Mouse (Mus musculus): Measurements from ENCODE around the gene Rab1b. TPM values are rescaled to one million over a fixed set of nuclear protein-coding genes. Genes with fewer than 3 reads are reported as not detected.

Gene Rab1b
- total and polyA plus RNA-seq, 3 experiments: 47.6 to 195 (median 90.4) TPM

DNA sequence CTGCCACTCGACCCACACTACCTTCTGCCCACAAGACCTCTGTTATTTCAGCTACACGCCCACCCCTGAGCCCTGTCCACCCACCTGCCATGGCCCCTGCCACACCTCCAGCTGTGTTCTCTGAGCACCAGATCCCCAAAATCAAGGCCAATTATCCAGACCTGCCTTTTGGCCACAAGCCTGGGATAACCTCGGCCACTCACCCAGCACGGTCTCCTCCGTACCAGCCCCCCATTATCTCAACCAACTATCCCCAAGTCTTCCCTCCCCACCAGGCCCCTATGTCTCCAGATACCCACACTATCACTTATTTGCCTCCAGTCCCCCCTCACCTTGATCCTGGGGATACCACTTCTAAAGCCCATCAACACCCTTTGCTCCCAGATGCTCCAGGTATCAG lies 37.4 kb downstream of the Rab1b start:
- no peaks in the 10 kb centered on the region for H3K36me3 ChIP-seq (replicated peaks)
- ATAC-seq (ENCODE audit: extremely low read depth, insufficient number of reproducible peaks, low FRiP score, poor library complexity, severe bottlenecking) (no peak), DNase-seq (ENCODE audit: low spot score) (no peak)
- H3K27me3 ChIP-seq (ENCODE audit: insufficient read depth, low read length): peaks cover 44% of the 10 kb centered on the region
- no peaks in the 10 kb centered on the region for H3K9me3 ChIP-seq (replicated peaks)
- TF ChIP-seq POLR2AphosphoS5 (IDR thresholded peaks at IDR 0.05; ENCODE audit: insufficient replicate concordance, low read depth, low read length) (no peak), CTCF (IDR thresholded peaks at IDR 0.05; ENCODE audit: low read depth, low read length) (no peak), TAL1 (conservative IDR thresholded peaks at IDR 0.05; ENCODE audit: low read depth, low read length) (no peak), GATA1 (IDR thresholded peaks at IDR 0.05; ENCODE audit: borderline replicate concordance, low read length) (no peak)
- no peak overlapping the region for H3K4me3 ChIP-seq (ENCODE audit: low read depth, low read length)
- peaks cover 43% of the 10 kb centered on the region for H3K4me1 ChIP-seq (ENCODE audit: insufficient read depth, low read depth, low read length)

GRCm38 (mm10) chr19:5068570-5069234 lies 38.2 kb downstream of the Rab1b start:
- Histone ChIP-seq H3K9me3 (replicated peaks) (no peaks in the 10 kb centered on the region), H3K4me3 (ENCODE audit: low read depth, low read length) (peak overlapping the region; percentile 25; the same call in 1 of the 2 replicates), H3K4me1 (ENCODE audit: insufficient read depth, low read depth, low read length) (peaks cover 43% of the 10 kb centered on the region), H3K36me3 (replicated peaks) (no peaks in the 10 kb centered on the region), H3K27me3 (ENCODE audit: insufficient read depth, low read length) (peaks cover 38% of the 10 kb centered on the region)
- no peak for DNase-seq (ENCODE audit: low spot score)
- TF ChIP-seq GATA2 (IDR thresholded peaks at IDR 0.05; ENCODE audit: borderline replicate concordance, low read depth, low read length) (no peak), POLR2AphosphoS5 (IDR thresholded peaks at IDR 0.05; ENCODE audit: insufficient replicate concordance, low read depth, low read length) (no peak), TAL1 (conservative IDR thresholded peaks at IDR 0.05; ENCODE audit: low read depth, low read length) (no peak), GATA1 (IDR thresholded peaks at IDR 0.05; ENCODE audit: borderline replicate concordance, low read length) (no peak)
- no peak for ATAC-seq (ENCODE audit: extremely low read depth, insufficient number of reproducible peaks, low FRiP score, poor library complexity, severe bottlenecking)

- H3K36me3 ChIP-seq (replicated peaks): no peaks in the 10 kb centered on the region
- H3K27me3 ChIP-seq (ENCODE audit: insufficient read depth, low read length): peaks cover 38% of the 10 kb centered on the region
- H3K4me3 ChIP-seq (ENCODE audit: low read depth, low read length): peak within 1 kb of the TSS; percentile 25; the same call in 1 of the 2 replicates
- peak; percentile 51 for DNase-seq (ENCODE audit: low spot score)
- peaks cover 42% of the 10 kb centered on the region for H3K4me1 ChIP-seq (ENCODE audit: insufficient read depth, low read depth, low read length)
- no peak for ATAC-seq (ENCODE audit: extremely low read depth, insufficient number of reproducible peaks, low FRiP score, poor library complexity, severe bottlenecking)
- TF ChIP-seq CTCF (IDR thresholded peaks at IDR 0.05; ENCODE audit: low read depth, low read length) (no peak), GATA2 (IDR thresholded peaks at IDR 0.05; ENCODE audit: borderline replicate concordance, low read depth, low read length) (no peak), GATA1 (IDR thresholded peaks at IDR 0.05; ENCODE audit: borderline replicate concordance, low read length) (no peak), POLR2AphosphoS5 (IDR thresholded peaks at IDR 0.05; ENCODE audit: insufficient replicate concordance, low read depth, low read length) (no peak), TAL1 (conservative IDR thresholded peaks at IDR 0.05; ENCODE audit: low read depth, low read length) (no peak)
- H3K9me3 ChIP-seq (replicated peaks): no peaks in the 10 kb centered on the region
Observed at GRCm38 (mm10) chr19:5067867-5068569, 38.9 kb downstream of the Rab1b start, which contains the start of gene Cd248. Gene Cd248 (plus strand): TSS chr19:5068078.

DNA sequence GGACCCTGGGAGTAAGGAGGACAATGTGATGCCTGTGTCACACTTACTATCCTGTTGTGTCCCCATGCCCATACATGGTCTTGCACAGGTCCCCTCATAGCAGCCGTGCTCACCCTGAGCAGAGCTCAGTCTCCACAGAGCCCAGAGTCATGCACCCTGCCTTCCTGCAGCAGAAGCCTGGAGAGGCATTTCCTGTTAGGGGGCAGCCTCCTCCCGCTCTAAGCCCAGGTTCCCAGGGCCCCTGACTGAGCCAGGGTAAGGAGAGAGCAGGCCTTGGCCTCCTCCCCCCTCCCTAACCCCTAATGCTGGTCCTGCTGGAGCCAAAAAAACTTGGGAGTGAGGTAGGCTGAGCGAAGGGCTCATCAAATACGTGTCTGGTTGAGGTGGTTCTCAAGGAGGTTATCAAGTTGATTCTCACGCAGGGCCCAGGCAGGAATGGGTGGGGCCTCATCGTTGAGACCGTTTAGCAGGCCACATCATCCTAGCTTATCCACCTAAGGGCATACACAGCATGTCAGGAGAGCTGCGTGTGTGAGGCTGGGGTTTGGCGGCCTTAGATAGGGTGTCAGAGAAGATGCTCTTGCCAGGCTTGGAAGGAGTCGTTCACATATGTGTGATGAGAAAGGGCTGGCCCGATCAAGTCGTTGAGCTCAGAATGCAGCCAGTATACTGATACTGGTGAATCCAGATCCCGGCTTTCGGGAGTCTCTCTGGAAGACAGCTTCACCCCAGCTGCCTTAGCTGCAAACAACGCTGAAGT lies 39.7 kb downstream of the Rab1b start:
- no peak for DNase-seq (ENCODE audit: low spot score)
- H3K9me3 ChIP-seq (replicated peaks): no peaks in the 10 kb centered on the region
- no peak overlapping the region for H3K4me3 ChIP-seq (ENCODE audit: low read depth, low read length)
- no peaks in the 10 kb centered on the region for H3K36me3 ChIP-seq (replicated peaks)
- peaks cover 43% of the 10 kb centered on the region for H3K27me3 ChIP-seq (ENCODE audit: insufficient read depth, low read length)
- ATAC-seq (ENCODE audit: extremely low read depth, insufficient number of reproducible peaks, low FRiP score, poor library complexity, severe bottlenecking): no peak
- H3K4me1 ChIP-seq (ENCODE audit: insufficient read depth, low read depth, low read length): peaks cover 34% of the 10 kb centered on the region
- TF ChIP-seq GATA2 (IDR thresholded peaks at IDR 0.05; ENCODE audit: borderline replicate concordance, low read depth, low read length): no peak
- no peak for TF ChIP-seq POLR2AphosphoS5 (IDR thresholded peaks at IDR 0.05; ENCODE audit: insufficient replicate concordance, low read depth, low read length)
- no peak for TF ChIP-seq CTCF (IDR thresholded peaks at IDR 0.05; ENCODE audit: low read depth, low read length)
- TF ChIP-seq TAL1 (conservative IDR thresholded peaks at IDR 0.05; ENCODE audit: low read depth, low read length): no peak
- TF ChIP-seq GATA1 (IDR thresholded peaks at IDR 0.05; ENCODE audit: borderline replicate concordance, low read length): no peak

GRCm38 (mm10) chr19:5065104-5065503 lies 41.8 kb downstream of the Rab1b start:
- DNase-seq (ENCODE audit: low spot score) (no peak), ATAC-seq (ENCODE audit: extremely low read depth, insufficient number of reproducible peaks, low FRiP score, poor library complexity, severe bottlenecking) (no peak)
- Histone ChIP-seq H3K4me3 (ENCODE audit: low read depth, low read length) (no peak overlapping the region), H3K36me3 (replicated peaks) (no peaks in the 10 kb centered on the region), H3K27me3 (ENCODE audit: insufficient read depth, low read length) (peaks cover 39% of the 10 kb centered on the region), H3K4me1 (ENCODE audit: insufficient read depth, low read depth, low read length) (peaks cover 34% of the 10 kb centered on the region), H3K9me3 (replicated peaks) (no peaks in the 10 kb centered on the region)
- no peak for TF ChIP-seq GATA1 (IDR thresholded peaks at IDR 0.05; ENCODE audit: borderline replicate concordance, low read length)
- no peak for TF ChIP-seq TAL1 (conservative IDR thresholded peaks at IDR 0.05; ENCODE audit: low read depth, low read length)
- no peak for TF ChIP-seq POLR2AphosphoS5 (IDR thresholded peaks at IDR 0.05; ENCODE audit: insufficient replicate concordance, low read depth, low read length)
- no peak for TF ChIP-seq CTCF (IDR thresholded peaks at IDR 0.05; ENCODE audit: low read depth, low read length)
- TF ChIP-seq GATA2 (IDR thresholded peaks at IDR 0.05; ENCODE audit: borderline replicate concordance, low read depth, low read length): no peak

DNA sequence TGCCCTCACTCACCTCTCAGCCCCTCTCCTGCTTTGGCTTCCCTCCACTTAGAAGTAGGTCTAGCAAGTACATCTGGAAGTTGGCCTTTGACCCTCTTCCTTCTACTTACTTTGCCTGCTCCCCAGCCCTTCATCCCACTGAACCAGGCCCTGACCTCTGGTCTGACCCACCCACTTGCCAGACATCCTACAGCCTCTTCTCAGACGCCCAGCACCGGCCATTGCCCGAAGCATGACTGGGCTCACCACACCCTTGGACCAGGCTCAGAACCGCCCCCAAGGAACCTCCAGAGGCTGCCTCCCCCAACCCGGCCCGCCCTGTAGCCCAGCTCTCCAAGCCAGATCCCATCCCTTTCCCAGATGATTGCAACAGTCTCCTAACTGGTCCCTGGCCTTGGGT lies 44.4 kb downstream of the Rab1b start:
- no peaks in the 10 kb centered on the region for H3K36me3 ChIP-seq (replicated peaks)
- peaks cover 40% of the 10 kb centered on the region for H3K4me1 ChIP-seq (ENCODE audit: insufficient read depth, low read depth, low read length)
- ATAC-seq (ENCODE audit: extremely low read depth, insufficient number of reproducible peaks, low FRiP score, poor library complexity, severe bottlenecking) (no peak), DNase-seq (ENCODE audit: low spot score) (no peak)
- H3K4me3 ChIP-seq (ENCODE audit: low read depth, low read length): no peak overlapping the region
- no peaks in the 10 kb centered on the region for H3K9me3 ChIP-seq (replicated peaks)
- peaks cover 22% of the 10 kb centered on the region; the same call in 1 of the 2 replicates for H3K27me3 ChIP-seq (ENCODE audit: insufficient read depth, low read length)
- TF ChIP-seq TAL1 (conservative IDR thresholded peaks at IDR 0.05; ENCODE audit: low read depth, low read length) (no peak), POLR2AphosphoS5 (IDR thresholded peaks at IDR 0.05; ENCODE audit: insufficient replicate concordance, low read depth, low read length) (no peak), CTCF (IDR thresholded peaks at IDR 0.05; ENCODE audit: low read depth, low read length) (no peak), GATA1 (IDR thresholded peaks at IDR 0.05; ENCODE audit: borderline replicate concordance, low read length) (no peak), GATA2 (IDR thresholded peaks at IDR 0.05; ENCODE audit: borderline replicate concordance, low read depth, low read length) (no peak)

All from G1E (cell line).